Mouse (Mus musculus): Measurements from ENCODE around the gene Zfp472. TPM values are rescaled to one million over a fixed set of nuclear protein-coding genes. Genes with fewer than 3 reads are reported as not detected.

Zfp472 gene
- polyA plus RNA-seq, 1 experiment: 0.64 TPM

DNA sequence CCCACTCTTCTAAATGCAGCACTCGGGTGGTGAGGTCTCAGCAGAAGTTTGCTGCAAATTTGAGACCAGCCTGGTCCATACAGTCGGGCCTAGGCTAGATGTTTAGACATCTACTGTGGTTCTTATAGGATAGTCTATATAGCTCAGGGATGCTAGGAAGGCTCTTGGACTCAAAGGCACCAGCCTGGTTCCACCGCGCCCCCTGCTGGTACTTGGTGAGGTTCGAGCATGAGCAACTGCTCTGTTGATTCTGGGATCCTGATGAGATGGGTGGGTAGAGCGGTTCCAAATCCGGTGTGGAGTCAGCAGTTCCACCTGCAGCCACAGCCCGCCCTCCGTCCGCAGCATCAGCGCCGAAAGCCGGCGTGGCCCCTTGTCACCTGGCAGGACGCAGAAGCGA, 14.2 kb upstream of the Zfp472 start:
- no peaks in the 10 kb centered on the region for H3K27me3 ChIP-seq (ENCODE audit: control insufficient read depth, insufficient read depth, low read length)
- no peak overlapping the region for H3K27ac ChIP-seq (ENCODE audit: control insufficient read depth, insufficient read depth, low read depth, low read length)
- TF ChIP-seq CTCF (IDR thresholded peaks at IDR 0.05; ENCODE audit: control insufficient read depth, insufficient read depth, insufficient replicate concordance, low read depth, low read length) (peak; percentile 77; the same call in 1 of the 2 replicates), POLR2A (IDR thresholded peaks at IDR 0.05; ENCODE audit: control insufficient read depth, low read depth, low read length) (no peak)
- no peak overlapping the region; the same call in 1 of the 2 replicates for H3K4me3 ChIP-seq (ENCODE audit: control insufficient read depth, low read depth, low read length)
- H3K36me3 ChIP-seq (ENCODE audit: control insufficient read depth, insufficient read depth, low read length): no peaks in the 10 kb centered on the region
- H3K4me1 ChIP-seq (ENCODE audit: control insufficient read depth, insufficient read depth, low read length): peaks cover 14% of the 10 kb centered on the region

DNA sequence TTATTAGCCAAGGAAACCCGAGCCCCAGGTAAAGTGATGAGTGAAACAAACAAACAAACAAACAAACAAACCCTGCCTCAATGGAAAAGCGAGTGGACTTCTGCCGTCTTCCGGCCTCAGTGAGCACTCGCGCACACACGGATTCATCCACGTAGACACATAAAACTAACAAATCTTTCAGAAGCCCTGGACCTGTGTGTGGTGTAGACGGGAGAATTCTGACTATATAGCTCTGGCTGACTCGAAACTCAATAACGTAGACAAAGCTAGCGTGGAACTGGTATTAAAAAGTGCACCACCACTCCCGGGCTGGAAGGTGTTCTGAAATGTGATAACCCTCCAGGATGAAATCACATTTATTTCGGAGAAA, 376 bp upstream of the Zfp472 start:
- no peaks in the 10 kb centered on the region for H3K27me3 ChIP-seq (ENCODE audit: control insufficient read depth, insufficient read depth, low read length)
- peak overlapping the region; percentile 8 for H3K27ac ChIP-seq (ENCODE audit: control insufficient read depth, insufficient read depth, low read depth, low read length)
- H3K36me3 ChIP-seq (ENCODE audit: control insufficient read depth, insufficient read depth, low read length): no peaks in the 10 kb centered on the region
- no peak for TF ChIP-seq POLR2A (IDR thresholded peaks at IDR 0.05; ENCODE audit: control insufficient read depth, low read depth, low read length)
- no peak for TF ChIP-seq CTCF (IDR thresholded peaks at IDR 0.05; ENCODE audit: control insufficient read depth, insufficient read depth, insufficient replicate concordance, low read depth, low read length)
- peaks cover 8% of the 10 kb centered on the region for H3K4me1 ChIP-seq (ENCODE audit: control insufficient read depth, insufficient read depth, low read length)
- H3K4me3 ChIP-seq (ENCODE audit: control insufficient read depth, low read depth, low read length): peak overlapping the region; percentile 94

DNA sequence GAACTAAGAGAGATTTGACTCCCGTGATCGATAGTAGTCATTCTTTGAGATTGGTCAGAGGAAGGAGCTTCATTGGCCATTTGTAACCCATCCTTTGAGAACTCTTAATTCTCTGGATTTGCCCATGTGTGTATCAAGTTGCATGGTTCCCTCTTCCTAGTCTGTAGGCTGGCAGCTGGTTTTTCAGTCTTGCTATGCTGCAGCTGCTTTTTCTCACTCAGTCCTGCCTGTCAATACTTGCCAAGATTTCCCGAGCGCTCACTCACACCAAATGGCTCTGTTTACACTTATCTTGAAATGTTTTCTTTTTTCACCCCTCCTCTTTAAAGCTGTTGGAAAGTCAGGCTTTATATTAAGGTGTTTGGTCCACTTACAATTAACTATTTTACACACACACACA, 15.7 kb downstream of the Zfp472 start:
- H3K27ac ChIP-seq (ENCODE audit: control insufficient read depth, insufficient read depth, low read depth, low read length): no peak overlapping the region
- no peaks in the 10 kb centered on the region for H3K36me3 ChIP-seq (ENCODE audit: control insufficient read depth, insufficient read depth, low read length)
- H3K4me3 ChIP-seq (ENCODE audit: control insufficient read depth, low read depth, low read length): no peak overlapping the region
- TF ChIP-seq POLR2A (IDR thresholded peaks at IDR 0.05; ENCODE audit: control insufficient read depth, low read depth, low read length): no peak
- no peaks in the 10 kb centered on the region for H3K4me1 ChIP-seq (ENCODE audit: control insufficient read depth, insufficient read depth, low read length)
- H3K27me3 ChIP-seq (ENCODE audit: control insufficient read depth, insufficient read depth, low read length): no peaks in the 10 kb centered on the region

GRCm38 (mm10) chr17:32986301-32986700, 20.7 kb downstream of the Zfp472 start:
- Histone ChIP-seq H3K27ac (ENCODE audit: control insufficient read depth, insufficient read depth, low read depth, low read length) (no peak overlapping the region), H3K36me3 (ENCODE audit: control insufficient read depth, insufficient read depth, low read length) (no peaks in the 10 kb centered on the region), H3K4me1 (ENCODE audit: control insufficient read depth, insufficient read depth, low read length) (no peaks in the 10 kb centered on the region)

GRCm38 (mm10) chr17:32991965-32992698, 26.5 kb downstream of the Zfp472 start:
- Histone ChIP-seq H3K4me3 (ENCODE audit: control insufficient read depth, low read depth, low read length) (no peak overlapping the region), H3K27me3 (ENCODE audit: control insufficient read depth, insufficient read depth, low read length) (no peaks in the 10 kb centered on the region), H3K27ac (ENCODE audit: control insufficient read depth, insufficient read depth, low read depth, low read length) (no peak overlapping the region), H3K4me1 (ENCODE audit: control insufficient read depth, insufficient read depth, low read length) (peaks cover 9% of the 10 kb centered on the region), H3K36me3 (ENCODE audit: control insufficient read depth, insufficient read depth, low read length) (no peaks in the 10 kb centered on the region)
- TF ChIP-seq CTCF (IDR thresholded peaks at IDR 0.05; ENCODE audit: control insufficient read depth, insufficient read depth, insufficient replicate concordance, low read depth, low read length) (no peak), POLR2A (IDR thresholded peaks at IDR 0.05; ENCODE audit: control insufficient read depth, low read depth, low read length) (no peak)

More at GRCm38 (mm10) chr17:32986301-32986700, 20.7 kb downstream of the Zfp472 start:
- no peak overlapping the region for H3K4me3 ChIP-seq (ENCODE audit: control insufficient read depth, low read depth, low read length)
- no peaks in the 10 kb centered on the region for H3K27me3 ChIP-seq (ENCODE audit: control insufficient read depth, insufficient read depth, low read length)
- no peak for TF ChIP-seq CTCF (IDR thresholded peaks at IDR 0.05; ENCODE audit: control insufficient read depth, insufficient read depth, insufficient replicate concordance, low read depth, low read length)
- TF ChIP-seq POLR2A (IDR thresholded peaks at IDR 0.05; ENCODE audit: control insufficient read depth, low read depth, low read length): no peak

- no peaks in the 10 kb centered on the region for H3K27me3 ChIP-seq (ENCODE audit: control insufficient read depth, insufficient read depth, low read length)
- H3K4me1 ChIP-seq (ENCODE audit: control insufficient read depth, insufficient read depth, low read length): peaks cover 9% of the 10 kb centered on the region
- no peaks in the 10 kb centered on the region for H3K36me3 ChIP-seq (ENCODE audit: control insufficient read depth, insufficient read depth, low read length)
- H3K27ac ChIP-seq (ENCODE audit: control insufficient read depth, insufficient read depth, low read depth, low read length): peak within 1 kb of the TSS; percentile 76; the same call in 1 of the 2 replicates
- no peak for TF ChIP-seq CTCF (IDR thresholded peaks at IDR 0.05; ENCODE audit: control insufficient read depth, insufficient read depth, insufficient replicate concordance, low read depth, low read length)
- peak; percentile 37; the same call in 1 of the 2 replicates for TF ChIP-seq POLR2A (IDR thresholded peaks at IDR 0.05; ENCODE audit: control insufficient read depth, low read depth, low read length)
- peak within 1 kb of the TSS; percentile 94 for H3K4me3 ChIP-seq (ENCODE audit: control insufficient read depth, low read depth, low read length)
Observed at GRCm38 (mm10) chr17:32992699-32993474, 27.3 kb downstream of the Zfp472 start, which contains the start of gene Zfp952. TSS of gene Zfp952 (plus strand) at chr17:32993129.

DNA sequence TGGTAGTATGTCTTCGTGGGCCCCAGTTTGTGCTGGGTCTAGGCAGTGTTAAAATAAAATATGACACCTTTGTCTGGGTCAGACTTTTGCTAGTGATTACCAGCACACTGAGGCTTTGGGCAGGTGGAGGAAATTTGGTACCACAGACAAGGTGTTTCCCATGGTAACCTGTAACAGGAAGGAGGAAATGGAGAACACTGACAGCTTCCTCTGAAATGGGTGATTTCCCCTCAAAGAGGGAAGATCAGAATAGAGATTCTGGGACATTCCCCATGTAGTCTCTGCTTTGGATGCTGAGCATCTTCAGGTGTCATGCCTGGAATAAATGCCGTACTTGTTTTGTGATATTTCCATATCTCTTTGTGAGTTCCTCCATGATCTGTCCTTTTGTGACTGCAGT, 32.9 kb downstream of the Zfp472 start:
- no peaks in the 10 kb centered on the region for H3K27me3 ChIP-seq (ENCODE audit: control insufficient read depth, insufficient read depth, low read length)
- no peaks in the 10 kb centered on the region for H3K36me3 ChIP-seq (ENCODE audit: control insufficient read depth, insufficient read depth, low read length)
- no peak overlapping the region for H3K4me3 ChIP-seq (ENCODE audit: control insufficient read depth, low read depth, low read length)
- H3K27ac ChIP-seq (ENCODE audit: control insufficient read depth, insufficient read depth, low read depth, low read length): no peak overlapping the region
- peaks cover 4% of the 10 kb centered on the region for H3K4me1 ChIP-seq (ENCODE audit: control insufficient read depth, insufficient read depth, low read length)
- TF ChIP-seq POLR2A (IDR thresholded peaks at IDR 0.05; ENCODE audit: control insufficient read depth, low read depth, low read length): no peak
